Mouse (Mus musculus): ENCODE results near the gene C6.

Gene C6

GRCm38 (mm10) chr15:4726830-4727310 is at the start of gene C6:
Gene C6 (plus strand): TSS chr15:4727175.
- DNase-seq, result no peak

GRCm38 (mm10) chr15:4697604-4698003 is 29.4 kb upstream of the C6 start:
- DNase-seq, result no peak

- DNase-seq, result no peak
Measured at GRCm38 (mm10) chr15:4734150-4734549, 7.2 kb downstream of the C6 start.

- no peak for DNase-seq
Measured at GRCm38 (mm10) chr15:4734996-4735609, 8.1 kb downstream of the C6 start.

DNA sequence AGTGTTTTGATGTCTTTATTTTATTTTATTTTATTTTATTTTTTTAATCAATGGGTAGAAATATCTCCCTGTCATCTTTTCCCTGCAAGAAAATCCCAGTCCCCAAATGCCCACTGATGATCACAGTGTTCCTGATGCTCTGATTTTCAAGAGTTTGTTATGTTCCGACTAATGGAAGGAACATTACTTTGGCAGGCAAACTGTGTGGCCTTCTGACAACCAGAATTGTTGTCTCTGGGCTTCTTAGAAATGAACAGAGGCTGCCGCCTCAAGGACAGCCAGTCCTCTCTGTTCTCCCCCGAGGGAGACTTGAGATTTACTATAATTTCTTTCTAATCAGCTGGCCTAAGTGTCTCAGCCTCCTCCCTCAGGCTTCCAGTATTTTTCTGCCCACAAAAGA is 20.7 kb downstream of the C6 start:
- DNase-seq, result no peak

GRCm38 (mm10) chr15:4790378-4790777 is 63.4 kb downstream of the C6 start:
- no peak for DNase-seq

- DNase-seq, result no peak
Measured at GRCm38 (mm10) chr15:4796861-4797260, 69.9 kb downstream of the C6 start.

DNA sequence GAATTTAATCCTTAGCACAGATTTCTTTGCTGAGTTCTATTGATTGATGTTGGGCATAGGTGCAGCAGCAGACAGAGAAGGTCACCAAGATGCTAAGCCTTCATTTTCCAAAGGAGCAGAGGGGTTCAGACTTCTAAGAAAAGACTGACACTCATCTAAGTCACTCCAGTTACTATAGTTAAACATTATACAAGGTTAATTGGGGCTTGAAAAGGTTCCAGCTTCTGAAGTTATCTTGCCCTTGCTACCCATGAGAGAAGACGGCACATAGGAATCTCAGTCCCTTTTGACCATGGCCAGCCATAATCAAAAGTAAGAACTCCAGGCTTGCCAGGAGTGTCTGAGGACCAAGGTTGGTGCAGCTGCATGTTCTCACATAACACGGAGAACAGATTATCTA is 77.3 kb downstream of the C6 start:
- no peak for DNase-seq

- peak; percentile 23 for DNase-seq
Measured at GRCm38 (mm10) chr15:4808131-4808530, 81.2 kb downstream of the C6 start.

DNA sequence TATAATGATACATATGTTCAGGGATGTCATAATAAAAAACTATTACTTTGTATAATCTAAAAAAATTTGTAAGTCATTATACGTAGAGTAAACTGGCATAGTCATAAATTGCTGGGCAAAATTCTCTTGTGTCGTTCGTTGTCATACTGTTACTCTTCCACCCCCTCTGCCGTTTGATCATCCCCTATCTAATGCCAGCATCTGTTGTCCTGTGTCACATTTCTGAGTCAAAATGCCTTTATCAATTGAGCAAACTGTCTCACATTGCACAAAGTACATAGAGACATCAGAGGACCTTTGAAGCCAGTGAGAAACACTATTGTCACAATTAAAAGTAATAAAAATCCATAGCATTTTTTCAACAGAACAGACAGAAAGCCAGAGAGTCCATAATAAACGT is 88.0 kb downstream of the C6 start:
- no peak for DNase-seq

DNA sequence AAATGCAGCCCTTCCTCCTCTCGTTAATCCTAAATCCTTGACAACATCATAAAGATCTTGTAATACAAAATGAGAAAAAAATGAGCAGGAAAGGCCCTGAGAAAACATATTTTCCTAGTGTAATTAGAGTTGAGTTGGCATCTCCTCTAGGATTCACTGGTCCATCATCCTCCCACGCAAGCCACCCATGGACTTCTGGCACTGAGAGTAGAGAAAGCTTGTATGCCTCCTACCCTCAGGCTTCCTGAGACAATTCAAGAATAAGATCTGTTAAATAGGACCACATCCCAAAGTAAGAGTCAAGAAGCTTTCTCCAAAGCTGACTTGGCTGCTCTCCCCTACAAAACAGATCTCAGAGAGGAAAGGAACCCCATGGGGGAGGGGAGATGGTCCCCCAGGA is 88.7 kb downstream of the C6 start:
- peak; percentile 53 for DNase-seq

GRCm38 (mm10) chr15:4816752-4817493 is 89.9 kb downstream of the C6 start:
- no peak for DNase-seq

- no peak for DNase-seq
Measured at GRCm38 (mm10) chr15:4818437-4818836, 91.5 kb downstream of the C6 start.

- no peak for DNase-seq
Measured at GRCm38 (mm10) chr15:4821161-4821560, 94.2 kb downstream of the C6 start.

- no peak for DNase-seq
Measured at GRCm38 (mm10) chr15:4821824-4822223, 94.8 kb downstream of the C6 start.

GRCm38 (mm10) chr15:4827736-4828135 is 100.8 kb downstream of the C6 start:
- DNase-seq, result no peak

DNA sequence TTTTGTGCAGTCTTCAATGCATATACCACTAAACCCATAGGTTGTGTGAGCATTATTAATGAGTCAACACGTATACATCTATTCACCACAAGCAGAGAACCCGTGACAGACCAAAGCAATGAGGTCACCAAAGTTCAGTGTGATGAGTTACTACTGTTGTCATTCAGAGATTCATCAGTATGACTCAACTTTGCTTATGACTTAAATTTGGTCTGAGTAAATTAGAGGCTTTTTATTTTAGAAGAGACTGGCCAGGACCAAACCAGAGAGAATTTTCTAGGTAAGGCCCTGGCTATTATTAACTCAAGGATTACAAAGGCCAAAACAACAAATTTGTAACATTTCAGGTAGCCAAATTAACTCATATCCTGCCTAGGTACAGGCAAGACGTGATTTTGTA is 109.4 kb downstream of the C6 start:
- no peak for DNase-seq

- DNase-seq, result no peak
Measured at GRCm38 (mm10) chr15:4850015-4850414, 123.0 kb downstream of the C6 start.

All from cerebellum, adult 11 months (tissue).